Mouse (Mus musculus) layer of hippocampus, adult 18-20 months (tissue): ENCODE data around the gene Mum1l1. TPM values are rescaled to one million over a fixed set of nuclear protein-coding genes. Genes with fewer than 3 reads are reported as not detected.
"Not testable (repeated sequence)": the region's sequence is repeated elsewhere in the genome, so short reads cannot be mapped to it uniquely, and the experiment has no call there.

Experiments used
- DNase-seq, 2 experiments: peaks; one replicate each; pipeline ENCODE4 v3.0.0; 2022; ENCODE audit warnings: low spot score in 2 of 2
- long read RNA-seq: library from polyadenylated mRNA; stranded (forward); transcript quantifications from one replicate; pipeline ENCODE4 v2.0.0, GENCODE M21; 2021
- total RNA-seq, 2 experiments: library from RNA; stranded (reverse); gene quantifications; 2 replicates each; pipeline ENCODE4 v1.2.3; 2021

Gene Mum1l1
- total RNA-seq: 1 to 10 TPM; 5.6 to 6.7 TPM
- long read RNA-seq, partial matches to known transcripts: 1 of 5 reads
- long read RNA-seq, other reads (novel, unspliced or antisense): 0 of 5 reads

GRCm38 (mm10) chrX:139209829-139210225 is at the start of gene Mum1l1:
TSS of gene Mum1l1 (plus strand) at chrX:139210042.
- DNase-seq: peak; percentile 5 to 36

- DNase-seq: no peak
Measured at GRCm38 (mm10) chrX:139178928-139179327, 30.9 kb upstream of the Mum1l1 start, which contains the start of gene 4933428M09Rik. TSS of gene 4933428M09Rik (plus strand) at chrX:139179228.

GRCm38 (mm10) chrX:139191506-139191905 is 18.3 kb upstream of the Mum1l1 start:
- DNase-seq: not testable (repeated sequence)

GRCm38 (mm10) chrX:139194572-139195279 is 15.1 kb upstream of the Mum1l1 start:
- no peak for DNase-seq

- DNase-seq: not testable (repeated sequence)
Measured at GRCm38 (mm10) chrX:139209191-139209828, 532 bp upstream of the Mum1l1 start.

- DNase-seq: no peak
Measured at GRCm38 (mm10) chrX:139214765-139215164, 4.9 kb downstream of the Mum1l1 start.

GRCm38 (mm10) chrX:139216409-139216808 is 6.6 kb downstream of the Mum1l1 start:
- no peak for DNase-seq

- DNase-seq: peak; percentile 21 to 39
Measured at GRCm38 (mm10) chrX:139216991-139217593, 7.2 kb downstream of the Mum1l1 start.

GRCm38 (mm10) chrX:139217776-139218175 is 7.9 kb downstream of the Mum1l1 start:
- no peak for DNase-seq

- DNase-seq: peak in 1 of 2 experiments; percentile 66
Measured at GRCm38 (mm10) chrX:139219017-139219416, 9.2 kb downstream of the Mum1l1 start.

GRCm38 (mm10) chrX:139220830-139221229 is 11.0 kb downstream of the Mum1l1 start:
- DNase-seq: no peak

- DNase-seq: no peak
Measured at GRCm38 (mm10) chrX:139221893-139222292, 12.1 kb downstream of the Mum1l1 start.

GRCm38 (mm10) chrX:139231143-139231542 is 21.3 kb downstream of the Mum1l1 start:
- peak in 1 of 2 experiments; percentile 5 for DNase-seq

GRCm38 (mm10) chrX:139247294-139247693 is 37.5 kb downstream of the Mum1l1 start:
- DNase-seq: no peak

GRCm38 (mm10) chrX:139257072-139257471 is 47.2 kb downstream of the Mum1l1 start:
- DNase-seq: no peak

GRCm38 (mm10) chrX:139281966-139282365 is 72.1 kb downstream of the Mum1l1 start:
- DNase-seq: no peak

Other genes starting within 250 kb of the Mum1l1 start
- not detected for gene Serpina7, start 124.8 kb upstream of the Mum1l1 start, total RNA-seq
- not detected for gene 4930513O06Rik, start 123.8 kb upstream of the Mum1l1 start, total RNA-seq
- gene 4933428M09Rik, start 30.8 kb upstream of the Mum1l1 start, total RNA-seq: not detected
- not detected for gene Trap1a, start 123.6 kb downstream of the Mum1l1 start, total RNA-seq